Comparison of ENCODE assay signal across 16 mouse cellular contexts in the genomic region with DNA sequence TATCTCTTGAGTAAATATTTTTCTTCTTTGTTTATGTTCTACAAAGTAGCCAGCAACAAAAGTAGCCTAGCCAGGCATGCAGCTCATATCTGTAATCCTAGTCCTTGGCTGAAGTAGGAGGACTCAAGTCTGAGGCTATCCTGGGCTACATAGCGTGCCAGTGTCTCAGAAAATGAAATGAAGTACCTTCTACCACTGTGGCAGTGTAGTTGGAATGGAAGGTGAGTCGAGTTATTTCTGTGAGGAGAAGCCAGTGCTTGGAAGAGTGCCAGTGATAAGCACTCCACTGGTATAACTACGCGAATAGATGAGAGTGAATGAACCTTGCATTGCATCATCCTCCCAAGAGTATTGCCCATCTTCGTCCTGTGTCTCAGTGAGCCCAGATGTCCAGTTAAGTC.
"Had no signal": no experiment of that assay in that cellular context is flagged by ENCODE, and none has a peak within 500 bp of the region (broad histone marks: within the 10 kb centered on the region; RNA-seq: fewer than 3 reads in every experiment).

No protein-coding gene starts in this region.

- DNase-seq: kidney, adult 2 months; kidney, postnatal 14 days; left cerebral cortex, postnatal 4 days; liver, embryonic 13.5 days; lung, embryonic 14.5 days; midbrain, embryonic 14.5 days; retina, postnatal 1 day; right cerebral cortex, postnatal 4 days; spleen, adult 18-20 months; thymus, adult 18-20 months; thymus, postnatal 25 days had no signal

- H3K4me1 ChIP-seq: neural tube, embryonic 13.5 days had no signal

- H3K27me3 ChIP-seq: intestine, embryonic 15.5 days; kidney, embryonic 15.5 days; limb, embryonic 13.5 days; liver, embryonic 13.5 days; neural tube, embryonic 13.5 days had no signal

- H3K27ac ChIP-seq: intestine, embryonic 15.5 days; kidney, embryonic 15.5 days; limb, embryonic 13.5 days; liver, embryonic 13.5 days; midbrain, embryonic 10.5 days; neural tube, embryonic 13.5 days had no signal

- H3K36me3 ChIP-seq: intestine, embryonic 15.5 days had no signal

- H3K4me3 ChIP-seq: intestine, embryonic 15.5 days; kidney, embryonic 15.5 days; limb, embryonic 13.5 days; liver, embryonic 13.5 days; midbrain, embryonic 10.5 days; neural tube, embryonic 13.5 days had no signal

- H3K9ac ChIP-seq: intestine, embryonic 15.5 days; kidney, embryonic 15.5 days; limb, embryonic 13.5 days; liver, embryonic 13.5 days; lung, embryonic 14.5 days; neural tube, embryonic 13.5 days had no signal

- H3K9me3 ChIP-seq: intestine, embryonic 15.5 days; kidney, embryonic 15.5 days; limb, embryonic 13.5 days; liver, embryonic 13.5 days; midbrain, embryonic 10.5 days; neural tube, embryonic 13.5 days had no signal

- ATAC-seq: intestine, embryonic 15.5 days had no signal
